Comparison of ENCODE assay signal across 18 mouse cellular contexts in genomic region chr13:55899501-55900189, GRCm38 (mm10).
A peak's percentile ranks its signal among the peaks of the same experiment; 100 is the strongest.
DNase-seq lines count a peak whose midpoint lies in the region; ATAC-seq and TF ChIP-seq lines count a peak whose summit lies in the region.
"Had no signal": no experiment of that assay in that cellular context is flagged by ENCODE, and none has a peak within 500 bp of the region (broad histone marks: within the 10 kb centered on the region; RNA-seq: fewer than 3 reads in every experiment).

No protein-coding gene starts in this region.

- no peak overlapping the region for H3K4me3 ChIP-seq in intestine, postnatal 0 days (ENCODE audit: low read depth, low read length)
- H3K4me3 ChIP-seq: left cerebral cortex, adult 2 months; neural tube, embryonic 12.5 days had no signal

- H3K27me3 ChIP-seq in intestine, postnatal 0 days (replicated peaks; ENCODE audit: control insufficient read depth, insufficient read depth, low read length): no peaks in the 10 kb centered on the region
- H3K27me3 ChIP-seq: neural tube, embryonic 12.5 days had no signal

- H3K9me3 ChIP-seq in intestine, postnatal 0 days (ENCODE audit: control insufficient read depth): no peaks in the 10 kb centered on the region
- H3K9me3 ChIP-seq: neural tube, embryonic 12.5 days had no signal

- WGBS in intestine, postnatal 0 days: 84% methylated on average over 10 of the region's 10 CpGs

- H3K4me1 ChIP-seq in intestine, postnatal 0 days (replicated peaks; ENCODE audit: control insufficient read depth, insufficient read depth, low read length): no peaks in the 10 kb centered on the region; the same call in 1 of the 2 replicates

- no peak overlapping the region for H3K9ac ChIP-seq in intestine, postnatal 0 days (ENCODE audit: low read depth, low read length)
- H3K9ac ChIP-seq: neural tube, embryonic 12.5 days had no signal

- no peak for TF ChIP-seq POLR2A in brain, embryonic 14.5 days (IDR thresholded peaks at IDR 0.05; ENCODE audit: borderline replicate concordance, extremely low read depth, insufficient read depth, insufficient read length, poor library complexity, severe bottlenecking)

- H3K36me3 ChIP-seq in intestine, postnatal 0 days (ENCODE audit: control insufficient read depth, insufficient read depth): no peaks in the 10 kb centered on the region
- H3K36me3 ChIP-seq: neural tube, embryonic 12.5 days had no signal

- ATAC-seq in intestine, postnatal 0 days: no peak

- H3K27ac ChIP-seq in intestine, postnatal 0 days (ENCODE audit: low read depth, low read length): no peak overlapping the region
- H3K27ac ChIP-seq: left cerebral cortex, adult 2 months; macrophage; neural tube, embryonic 12.5 days had no signal

- DNase-seq in layer of hippocampus, adult 9-11 months: peak; percentile 9
- no peak for DNase-seq in layer of hippocampus, adult 11-12 months (ENCODE audit: low spot score)
- DNase-seq in MN1 (ENCODE audit: low spot score): peak; percentile 32
- peak; percentile 78 for DNase-seq in brain, embryonic 14.5 days (ENCODE audit: low read depth)
- DNase-seq in layer of hippocampus, postnatal 36 days: peak; percentile 15 to 23
- no peak for DNase-seq in heart, adult 9 months (ENCODE audit: low spot score in 2 of 2)
- DNase-seq in lung, postnatal 36 days: no peak
- DNase-seq: adrenal gland, postnatal 36 days; cerebellum, postnatal 25 days; gastrocnemius, postnatal 10 days; kidney, adult 11 months; kidney, postnatal 14 days; lung, adult 2 months; thymus, postnatal 36 days had no signal

- TF ChIP-seq CTCF in brain, embryonic 14.5 days (IDR thresholded peaks at IDR 0.05; ENCODE audit: borderline replicate concordance, extremely low read depth, insufficient read depth, insufficient read length): no peak
- TF ChIP-seq CTCF in intestine, postnatal 0 days (IDR thresholded peaks at IDR 0.05; ENCODE audit: low read depth): no peak

- H3K4me2 ChIP-seq in intestine, postnatal 0 days (replicated peaks; ENCODE audit: low read depth): no peak overlapping the region

Comparison
In these comparisons a context has a peak if more than half of its experiments do, and no peak if none do; other contexts are left out.
1. DNase-seq: peak in layer of hippocampus, adult 9-11 months (single experiment), MN1 (single experiment), brain, embryonic 14.5 days (single experiment) and layer of hippocampus, postnatal 36 days (2 of 2); none in layer of hippocampus, adult 11-12 months (single experiment), heart, adult 9 months (0 of 2) and lung, postnatal 36 days (single experiment).